Mouse (Mus musculus) hindbrain, postnatal 0 days (tissue): ENCODE results near the gene Prkag1. TPM values are rescaled to one million over a fixed set of nuclear protein-coding genes. Genes with fewer than 3 reads are reported as not detected.
A peak's percentile ranks its signal among the peaks of the same experiment; 100 is the strongest.

Experiments used
- ATAC-seq: fragments of 200-750 bp; cut with Nextera tagmentation; 2 replicates; pipeline ENCODE4 v1.8.0; 2017; ENCODE audit warnings: mild to moderate bottlenecking, moderate TSS enrichment, moderate library complexity
- DNase-seq: peaks from one replicate; pipeline ENCODE4 v3.0.0-alpha.2; 2015; ENCODE audit warnings: low spot score
- H3K27ac ChIP-seq: fragments of 300-500 bp; sonication (generic); 2 replicates; pipeline ENCODE4 v1.5.1; 2014; ENCODE audit warnings: mild to moderate bottlenecking
- H3K27me3 ChIP-seq: fragments of 300-500 bp; sonication (generic); 2 replicates; pipeline ENCODE4 v1.6.1; 2014; ENCODE audit warnings: low read length, mixed read lengths; ENCODE audit not compliant: insufficient read depth
- H3K36me3 ChIP-seq: fragments of 300-500 bp; sonication (generic); 2 replicates; pipeline ENCODE4 v1.6.1; 2014; ENCODE audit warnings: low read length, mixed read lengths; ENCODE audit not compliant: insufficient read depth
- H3K4me1 ChIP-seq: fragments of 300-500 bp; sonication (generic); 2 replicates; pipeline ENCODE4 v1.6.1; 2014; ENCODE audit warnings: antibody characterized with exemption, low read length, mixed read lengths; ENCODE audit not compliant: insufficient read depth
- H3K4me2 ChIP-seq: fragments of 300-500 bp; sonication (generic); 2 replicates; pipeline ENCODE4 v1.6.1; 2014; ENCODE audit warnings: low read depth, mild to moderate bottlenecking, low read length, moderate library complexity, mixed read lengths
- H3K4me3 ChIP-seq: fragments of 300-500 bp; sonication (generic); 2 replicates; pipeline ENCODE4 v1.5.1; 2014; ENCODE audit warnings: low read length
- H3K9ac ChIP-seq: fragments of 300-500 bp; sonication (generic); replicated peaks from 2 replicates; pipeline ENCODE4 v1.6.1; 2014; ENCODE audit warnings: mild to moderate bottlenecking, low read length, moderate library complexity, mixed read lengths
- H3K9me3 ChIP-seq: fragments of 300-500 bp; sonication (generic); 2 replicates; pipeline ENCODE4 v1.6.1; 2016; ENCODE audit warnings: low read length, mixed read lengths
- CTCF ChIP-seq: IDR thresholded peaks from 2 replicates; pipeline ENCODE4 v1.5.1; 2016; ENCODE audit warnings: antibody characterized with exemption, control low read depth, low read depth
- WGBS: fragments of 180-500 bp; shearing (Covaris S2); extraction: QIAGEN DNeasy Blood & Tissue Kit; methylation state at CpG from one replicate; pipeline ENCODE4 v1.1.7; 2014; 5-methylcytosine and 5-hydroxymethylcytosine counted together
- polyA plus RNA-seq: library from polyadenylated mRNA; unstranded; fragments of >200 nt; fragmentation: Nextera tagmentation; extraction: Ambion mirVana; gene quantifications from 2 replicates; pipeline ENCODE4 v1.2.1, GENCODE M21; 2015
- total RNA-seq: library from RNA; depleted of rRNA; stranded (reverse); fragments of >200 nt; gene quantifications from 2 replicates; pipeline ENCODE4 v1.2.3, GENCODE M21; 2014

Gene Prkag1
- total and polyA plus RNA-seq, 2 experiments from 2014 or later, result 61.1 to 99.4 TPM

DNA sequence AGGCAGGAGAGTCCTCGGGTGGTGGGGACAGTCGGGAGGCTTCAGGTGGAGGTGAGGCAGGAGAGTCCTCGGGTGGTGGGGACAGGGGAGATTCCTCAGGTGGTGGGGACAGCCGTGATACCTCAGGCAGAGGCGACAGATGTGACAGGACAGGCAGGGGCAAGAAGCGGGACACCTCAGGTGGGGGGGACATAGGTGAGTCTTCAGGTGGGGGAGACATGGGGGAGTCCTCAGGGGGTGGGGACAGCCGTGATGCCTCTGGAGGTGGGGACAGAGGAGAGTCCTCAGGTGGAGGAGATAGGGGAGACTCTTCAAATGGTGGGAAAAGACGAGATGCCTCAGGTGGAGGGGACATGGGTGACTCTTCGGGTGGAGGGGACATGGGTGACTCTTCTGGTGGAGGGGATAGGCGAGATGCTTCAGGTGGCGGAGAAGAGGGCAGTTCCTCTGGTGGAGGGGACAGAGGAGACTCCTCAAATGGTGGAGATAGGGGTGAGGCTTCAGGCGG lies 32.2 kb upstream of the Prkag1 start:
- no peak for TF ChIP-seq CTCF
- Histone ChIP-seq H3K4me2 (no peak overlapping the region), H3K36me3 (peaks cover 73% of the 10 kb centered on the region), H3K27ac (no peak overlapping the region), H3K9ac (no peak overlapping the region), H3K4me3 (no peak overlapping the region), H3K27me3 (no peaks in the 10 kb centered on the region), H3K9me3 (no peaks in the 10 kb centered on the region), H3K4me1 (peaks cover 17% of the 10 kb centered on the region)
- DNase-seq (no peak), ATAC-seq (no peak)
- WGBS, result 92% methylated on average over 12 of the region's 12 CpGs

DNA sequence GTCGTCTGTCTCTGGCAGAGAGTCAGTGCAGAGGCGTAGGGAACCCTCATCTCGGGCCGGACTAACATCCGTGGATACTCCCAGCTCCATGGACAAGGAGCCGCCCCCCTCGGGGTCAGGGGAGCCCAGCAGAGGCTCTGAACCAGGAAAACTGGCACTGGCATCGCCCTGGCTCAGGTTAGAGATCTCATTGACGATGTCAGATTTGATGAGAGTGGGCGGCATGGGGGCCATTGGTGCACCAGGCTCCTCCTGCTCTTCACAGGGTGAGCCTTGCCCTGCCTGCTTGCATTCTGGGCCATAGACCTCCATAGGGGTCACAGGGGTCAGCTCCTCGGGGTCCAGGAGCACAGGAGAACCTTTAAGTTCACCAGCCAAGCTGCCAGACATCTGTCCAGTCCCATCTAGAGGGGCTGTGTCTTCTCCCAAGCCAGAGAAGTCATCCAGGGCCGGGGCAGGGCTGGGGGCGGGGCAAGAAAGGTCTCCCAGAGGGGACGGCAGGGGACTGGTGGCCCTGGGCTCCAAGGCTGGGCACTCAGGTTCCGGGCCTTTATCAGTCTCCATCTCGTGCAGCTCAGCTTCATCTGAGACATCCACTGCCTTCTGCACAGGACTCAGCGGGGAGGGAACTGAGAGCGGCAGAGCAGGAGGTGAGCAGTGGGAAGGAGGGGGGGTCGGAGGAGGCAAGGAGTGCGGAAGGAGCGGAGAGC lies 30.5 kb upstream of the Prkag1 start:
- H3K36me3 ChIP-seq, result peaks cover 89% of the 10 kb centered on the region
- H3K27ac ChIP-seq, result no peak overlapping the region
- H3K27me3 ChIP-seq, result no peaks in the 10 kb centered on the region
- H3K4me1 ChIP-seq, result 0 out of 2 replicates have a peak, but pooled peaks cover under 1% of the 10 kb centered on the region
- DNase-seq (no peak), ATAC-seq (no peak)
- no peak overlapping the region for H3K4me2 ChIP-seq
- WGBS, result 82% methylated on average over 21 of the region's 21 CpGs
- no peak overlapping the region for H3K9ac ChIP-seq
- TF ChIP-seq CTCF, result no peak
- H3K9me3 ChIP-seq, result no peaks in the 10 kb centered on the region
- no peak overlapping the region for H3K4me3 ChIP-seq

DNA sequence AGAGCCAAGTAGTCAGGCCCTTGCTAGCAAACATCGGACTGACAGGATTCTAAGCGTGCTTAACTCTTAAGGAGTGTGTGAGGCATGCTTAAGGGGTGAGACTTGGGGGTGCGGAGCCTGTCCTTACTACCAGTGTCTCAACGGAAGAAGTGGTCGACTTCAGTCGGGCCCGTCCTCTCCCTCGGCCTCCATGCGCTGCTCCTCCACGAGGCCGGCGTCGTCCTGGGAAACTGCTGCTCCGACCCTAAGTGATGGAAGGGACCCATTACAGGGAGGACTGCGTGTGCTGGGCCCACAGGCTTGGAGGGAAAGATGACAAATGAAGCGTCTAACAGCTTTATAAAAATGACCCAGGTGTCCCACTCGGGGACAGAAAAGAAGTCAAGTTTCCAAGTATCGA lies 29.6 kb upstream of the Prkag1 start:
- H3K27me3 ChIP-seq, result no peaks in the 10 kb centered on the region
- ATAC-seq, result no peak
- no peak overlapping the region for H3K4me3 ChIP-seq
- H3K9ac ChIP-seq, result no peak overlapping the region
- H3K27ac ChIP-seq, result no peak overlapping the region
- H3K4me2 ChIP-seq, result no peak overlapping the region
- WGBS, result 94% methylated on average over 18 of the region's 18 CpGs
- H3K36me3 ChIP-seq, result peaks cover 91% of the 10 kb centered on the region
- no peak for TF ChIP-seq CTCF
- no peaks in the 10 kb centered on the region for H3K9me3 ChIP-seq
- DNase-seq, result no peak
- no peaks in the 10 kb centered on the region for H3K4me1 ChIP-seq

DNA sequence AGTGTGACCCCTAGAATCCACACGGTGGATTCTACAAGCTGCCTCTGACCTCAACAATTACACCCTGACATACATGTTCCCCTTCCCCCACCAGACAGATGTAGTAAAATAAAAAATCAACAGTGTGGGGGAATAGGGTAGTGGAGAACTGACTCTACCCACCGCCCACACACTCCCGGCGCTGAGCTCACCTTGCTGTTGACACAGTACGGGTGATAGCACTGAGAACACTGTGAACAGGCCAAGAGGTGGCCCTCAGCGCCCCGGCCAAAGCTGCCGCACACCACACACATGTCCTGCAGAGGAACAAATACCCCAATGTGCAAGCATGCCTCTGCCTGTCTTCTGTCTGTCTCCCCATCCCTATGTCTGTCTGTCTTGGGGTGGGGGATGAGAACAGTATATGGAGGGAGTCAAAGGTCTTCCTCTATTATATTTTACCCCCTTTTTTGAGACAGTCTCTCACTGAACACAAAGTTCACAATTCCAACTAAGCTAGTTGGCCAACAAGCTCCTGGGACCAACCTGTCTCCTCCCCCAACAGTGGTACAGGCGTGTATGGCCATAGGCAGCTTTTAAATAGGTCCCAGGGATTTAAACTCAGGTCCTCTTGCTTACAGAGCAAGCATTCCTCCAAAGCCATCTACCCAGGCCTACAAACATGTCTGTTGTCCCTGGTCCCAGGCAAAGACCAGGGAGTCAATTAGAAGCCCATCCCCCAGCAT lies 28.2 kb upstream of the Prkag1 start:
- TF ChIP-seq CTCF, result no peak
- no peak overlapping the region for H3K9ac ChIP-seq
- no peaks in the 10 kb centered on the region for H3K27me3 ChIP-seq
- no peaks in the 10 kb centered on the region for H3K4me1 ChIP-seq
- H3K27ac ChIP-seq, result no peak overlapping the region
- H3K4me3 ChIP-seq, result no peak overlapping the region
- H3K4me2 ChIP-seq, result no peak overlapping the region
- DNase-seq (no peak), ATAC-seq (no peak)
- H3K9me3 ChIP-seq, result no peaks in the 10 kb centered on the region
- 83% methylated on average over 9 of the region's 9 CpGs for WGBS
- H3K36me3 ChIP-seq, result peaks cover 91% of the 10 kb centered on the region

DNA sequence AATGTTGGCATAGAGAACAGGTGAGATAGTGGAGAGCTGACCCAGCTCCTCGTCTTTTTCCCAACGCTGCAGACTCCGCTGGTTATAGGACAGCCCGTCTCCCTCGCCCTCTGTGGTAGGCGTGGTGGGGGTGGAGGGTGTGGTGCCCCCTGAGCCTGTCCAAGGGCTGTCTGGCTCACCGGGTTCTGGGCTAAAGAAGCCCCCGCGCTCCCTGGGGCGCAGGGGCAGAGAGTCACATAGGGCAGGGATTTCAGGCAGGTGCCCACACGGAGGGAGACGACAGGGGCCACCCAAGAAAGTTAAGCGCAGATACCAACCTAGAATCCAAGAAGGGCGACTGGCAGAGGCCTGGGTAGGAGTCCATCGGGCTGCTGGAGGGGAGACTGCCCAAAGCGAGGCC lies 22.9 kb upstream of the Prkag1 start:
- H3K4me3 ChIP-seq, result no peak overlapping the region
- no peak for ATAC-seq

DNA sequence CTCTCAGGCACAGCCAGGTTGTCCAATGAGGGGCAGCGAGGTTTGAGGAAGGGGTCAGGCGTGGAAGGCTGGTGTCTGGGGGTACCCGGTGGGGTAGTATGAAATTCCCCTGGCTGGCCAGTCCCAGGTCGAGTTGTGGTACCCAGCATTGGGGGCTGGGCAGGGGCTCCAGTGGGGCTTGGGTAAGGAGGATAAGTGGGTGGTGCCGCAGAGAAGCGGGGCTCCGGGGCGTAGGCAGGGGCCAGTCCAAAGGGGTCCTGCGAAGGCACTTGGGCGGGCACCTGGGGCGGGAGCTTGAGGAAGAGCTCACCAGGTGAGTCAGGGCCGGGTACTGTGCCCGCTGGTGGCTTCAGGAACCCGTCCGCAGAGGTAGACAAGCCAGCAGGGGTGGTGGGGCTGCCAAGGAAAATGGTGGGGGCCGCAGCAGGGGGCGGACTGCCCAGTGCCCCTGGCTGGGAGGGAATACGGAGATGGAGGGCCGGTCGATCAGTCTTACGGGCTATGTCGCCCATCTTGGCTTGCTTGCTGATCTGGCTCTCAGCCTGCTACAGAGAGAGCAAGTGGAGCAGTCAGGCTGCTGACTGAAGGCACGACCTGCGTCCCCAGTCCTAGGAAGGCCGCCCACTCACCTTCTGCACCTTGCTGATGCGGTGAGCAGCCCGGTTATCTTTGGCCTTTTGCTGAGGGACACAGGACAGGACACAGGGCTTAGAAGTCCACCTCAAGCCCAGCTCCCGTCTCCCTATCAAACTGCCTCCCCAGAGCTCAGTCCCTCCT lies 22.0 kb upstream of the Prkag1 start:
- ATAC-seq, result 0 out of 2 replicates have a peak, but pooled peaks have one; percentile 23
- TF ChIP-seq CTCF, result no peak
- 91% methylated on average over 28 of the region's 28 CpGs for WGBS

More for the DNA sequence above, 22.9 kb upstream of the Prkag1 start:
- no peak overlapping the region for H3K4me2 ChIP-seq
- H3K36me3 ChIP-seq, result peaks cover 94% of the 10 kb centered on the region
- no peak overlapping the region for H3K9ac ChIP-seq
- no peak for DNase-seq
- no peak for TF ChIP-seq CTCF
- H3K9me3 ChIP-seq, result no peaks in the 10 kb centered on the region
- H3K27ac ChIP-seq, result no peak overlapping the region
- WGBS, result 92% methylated on average over 16 of the region's 16 CpGs
- H3K4me1 ChIP-seq, result no peaks in the 10 kb centered on the region
- no peaks in the 10 kb centered on the region for H3K27me3 ChIP-seq

More for the DNA sequence above, 22.0 kb upstream of the Prkag1 start:
- Histone ChIP-seq H3K36me3 (peaks cover 98% of the 10 kb centered on the region), H3K9me3 (no peaks in the 10 kb centered on the region), H3K9ac (no peak overlapping the region), H3K27me3 (no peaks in the 10 kb centered on the region), H3K4me3 (no peak overlapping the region), H3K4me2 (no peak overlapping the region), H3K4me1 (no peaks in the 10 kb centered on the region), H3K27ac (no peak overlapping the region)
- no peak for DNase-seq
